Mouse (Mus musculus) liver, adult 10 weeks (tissue): ENCODE results near the gene Slf2. TPM values are rescaled to one million over a fixed set of nuclear protein-coding genes. Genes with fewer than 3 reads are reported as not detected.

Experiments used
- polyA plus RNA-seq: library from polyadenylated mRNA; stranded (reverse); fragments of 350-450 nt; fragmentation: Illumina TruSeq; extraction: RNeasy Lipid Tissue Mini Kit (QIAGEN cat#74804); gene quantifications from one replicate; pipeline ENCODE4 v1.2.3, GENCODE M21; 2014; ENCODE audit warnings: low read depth, low replicate concordance

Slf2 gene
- 13.1 TPM for polyA plus RNA-seq

DNA sequence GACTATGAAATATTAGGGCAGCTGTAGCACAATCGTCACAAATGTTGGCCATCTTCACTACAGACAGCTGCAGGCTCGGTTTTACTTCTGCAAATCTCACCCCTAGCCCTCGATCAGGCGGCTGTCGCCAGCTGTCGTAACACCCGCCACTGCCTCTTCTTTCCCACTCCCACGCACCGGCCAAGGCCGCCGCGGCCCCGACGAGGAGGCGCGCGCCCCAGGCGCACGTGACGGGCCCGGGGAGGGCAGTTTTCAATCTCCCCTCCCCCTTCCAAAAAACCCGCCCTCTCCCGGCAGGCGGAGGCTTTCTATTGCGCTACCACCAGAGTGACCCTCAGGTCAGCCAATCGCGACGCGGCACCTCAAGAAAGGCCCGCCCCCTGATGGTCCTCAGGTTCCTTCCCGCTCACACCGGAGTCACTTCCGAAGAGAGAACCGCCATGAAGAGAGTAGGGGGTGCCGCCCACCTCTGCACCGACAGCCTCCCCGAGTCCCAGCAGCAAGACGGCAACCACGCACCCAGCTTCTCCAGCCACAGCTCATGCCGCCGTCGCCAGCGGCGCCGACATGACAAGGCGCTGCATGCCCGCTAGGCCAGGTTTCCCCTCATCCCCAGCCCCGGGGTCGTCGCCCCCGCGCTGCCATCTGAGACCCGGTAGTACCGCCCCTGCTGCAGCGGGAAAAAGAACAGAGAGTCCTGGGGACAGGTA, at the start of gene Slf2:
TSS of gene Slf2 (plus strand) at position 408 of the 710 bp plus-strand sequence.

GRCm38 (mm10) chr19:44988831-44989566, 58.0 kb downstream of the Slf2 start, which contains the start of gene Sema4g:
Sema4g (plus strand) TSS chr19:44989101.

DNA sequence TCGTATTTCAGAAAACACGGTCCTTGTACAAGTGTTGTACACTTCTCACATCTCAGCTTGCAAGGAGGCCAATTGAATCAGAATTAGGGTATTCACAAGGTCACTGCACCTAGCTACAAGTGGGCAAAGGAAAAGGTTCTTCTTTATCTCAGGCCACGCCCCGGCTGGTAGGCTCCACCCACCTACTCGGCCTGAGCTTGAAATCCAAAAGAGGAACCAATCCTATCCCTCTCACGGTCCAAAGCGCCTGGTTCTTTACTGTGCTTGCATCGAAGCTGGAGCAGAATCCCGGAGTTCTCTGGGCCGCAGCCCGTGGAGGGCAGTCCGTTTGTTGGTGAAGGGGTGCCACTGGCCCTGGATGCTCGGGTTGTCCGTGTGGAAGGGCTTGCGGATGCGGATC, 74.5 kb downstream of the Slf2 start, which contains the start of gene Twnk:
TSS of gene Twnk (plus strand) at position 220 of the 400 bp plus-strand sequence.

GRCm38 (mm10) chr19:45005957-45006712, 75.2 kb downstream of the Slf2 start, which contains the start of gene Mrpl43:
Mrpl43 (minus strand) TSS chr19:45006442.

GRCm38 (mm10) chr19:45014335-45014971, 83.5 kb downstream of the Slf2 start, which contains the start of gene Lzts2:
Lzts2 (plus strand) TSS chr19:45014414.

Other genes starting within 250 kb of the Slf2 start
- gene Pax2, start 175.1 kb upstream of the Slf2 start, polyA plus RNA-seq, result not detected
- gene Sema4g, start 58.0 kb downstream of the Slf2 start, polyA plus RNA-seq, result 35.7 TPM
- gene Twnk, start 74.5 kb downstream of the Slf2 start, polyA plus RNA-seq, result 5.5 TPM
- gene Mrpl43, start 75.3 kb downstream of the Slf2 start, polyA plus RNA-seq, result 10.2 TPM
- gene Lzts2, start 83.3 kb downstream of the Slf2 start, polyA plus RNA-seq, result 0.56 TPM
- not detected for gene Pdzd7, start 114.6 kb downstream of the Slf2 start, polyA plus RNA-seq
- 1.0 TPM for gene Sfxn3, start 116.4 kb downstream of the Slf2 start, polyA plus RNA-seq
- not detected for gene Kazald1, start 144.1 kb downstream of the Slf2 start, polyA plus RNA-seq
- not detected for gene Tlx1, start 219.5 kb downstream of the Slf2 start, polyA plus RNA-seq